Comparison of ENCODE assay signal across 8 mouse cellular contexts in the genomic region with DNA sequence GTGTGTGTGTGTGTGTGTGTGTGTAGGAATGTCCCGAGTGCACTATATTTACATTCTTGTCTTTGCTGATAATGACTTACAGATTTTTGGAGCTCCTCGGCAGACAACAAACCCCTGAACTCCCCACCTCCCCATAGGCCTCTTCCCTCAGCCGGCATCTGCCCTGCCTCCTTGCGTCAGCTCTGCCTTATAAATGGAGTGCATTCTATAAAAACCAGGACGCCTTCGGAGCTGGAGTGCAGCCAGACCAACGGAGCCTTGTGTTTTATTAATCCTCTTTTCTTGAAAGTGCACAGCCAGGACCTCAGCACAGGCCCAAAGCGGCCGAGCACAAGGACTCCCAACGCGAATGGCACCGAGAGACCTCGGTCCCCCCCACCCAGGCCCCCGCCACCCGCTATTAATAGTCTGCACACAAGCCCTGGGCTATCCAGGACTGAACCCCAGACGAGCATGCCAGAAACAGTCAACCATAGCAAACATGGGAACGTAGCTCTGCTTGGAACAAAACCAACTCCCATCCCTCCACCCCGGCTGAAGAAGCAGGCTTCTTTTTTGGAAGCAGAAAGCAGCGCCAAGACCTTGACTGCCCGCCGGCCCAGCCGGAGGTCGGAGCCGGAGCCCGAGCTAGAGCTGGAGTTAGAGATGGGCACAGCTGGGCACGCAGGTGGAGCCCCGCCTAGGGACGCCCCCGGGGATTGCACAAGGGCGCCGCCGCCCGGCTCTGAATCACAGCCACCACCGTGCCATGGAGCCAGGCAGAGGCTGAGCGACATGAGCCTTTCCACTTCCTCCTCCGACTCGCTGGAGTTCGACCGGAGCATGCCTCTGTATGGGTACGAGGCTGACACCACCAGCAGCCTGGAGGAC. TPM values are rescaled to one million over a fixed set of nuclear protein-coding genes. Genes with fewer than 3 reads are reported as not detected.
DNase-seq lines count a peak whose midpoint lies in the region; ATAC-seq and TF ChIP-seq lines count a peak whose summit lies in the region.

No protein-coding gene starts in this region.

- WGBS in intestine, postnatal 0 days, result 6% methylated on average over 40 of the region's 40 CpGs

- peaks cover 5% of the 10 kb centered on the region; the same call in 1 of the 2 replicates for H3K4me1 ChIP-seq in intestine, postnatal 0 days (replicated peaks; ENCODE audit: control insufficient read depth, insufficient read depth, low read length)

- peak overlapping the region; percentile 92 for H3K27ac ChIP-seq in intestine, postnatal 0 days (ENCODE audit: low read depth, low read length)

- intact Hi-C loops in left cerebral cortex, postnatal 25 days (cut with DNase I), result loop anchor here (2.0 kb wide), 2 partner anchors 25 to 27 kb away; no protein-coding TSS in a partner anchor

- DNase-seq in adrenal gland, postnatal 14 days, result peak; percentile 92
- DNase-seq in embryo, embryonic 9.5 days (ENCODE audit: extremely low spot score), result peak; percentile 61
- peak; percentile 66 to 83 for DNase-seq in gastrocnemius, postnatal 4 days (ENCODE audit: low spot score in 2 of 2)
- DNase-seq in left cerebral cortex, postnatal 25 days (ENCODE audit: low spot score in 2 of 2), result peak; percentile 89 to 96
- DNase-seq in right cerebral cortex, postnatal 14 days, result peak; percentile 82

- H3K27me3 ChIP-seq in intestine, postnatal 0 days (replicated peaks; ENCODE audit: control insufficient read depth, insufficient read depth, low read length), result no peaks in the 10 kb centered on the region

- peak overlapping the region; percentile 43 for H3K4me3 ChIP-seq in intestine, postnatal 0 days (ENCODE audit: low read depth, low read length)

- H3K9me3 ChIP-seq in intestine, postnatal 0 days (ENCODE audit: control insufficient read depth), result no peaks in the 10 kb centered on the region

- peak; percentile 88 for ATAC-seq in intestine, postnatal 0 days
- peak; percentile 78 for ATAC-seq in megakaryocyte progenitor cell, adult 5-6 weeks (replicated peaks; ENCODE audit: poor library complexity)
- no peak for ATAC-seq in activated CD4-positive, CD25-positive, alpha-beta regulatory T cell, adult 4 months

- peak overlapping the region; percentile 47 for H3K9ac ChIP-seq in intestine, postnatal 0 days (ENCODE audit: low read depth, low read length)

- H3K4me2 ChIP-seq in intestine, postnatal 0 days (replicated peaks; ENCODE audit: low read depth), result peak overlapping the region; percentile 74

- peaks cover 15% of the 10 kb centered on the region for H3K36me3 ChIP-seq in intestine, postnatal 0 days (ENCODE audit: control insufficient read depth, insufficient read depth)

- peak; percentile 73 for TF ChIP-seq CTCF in intestine, postnatal 0 days (IDR thresholded peaks at IDR 0.05; ENCODE audit: low read depth)

RNA-seq across cellular contexts. Expression of gene Naa20, which starts 41.7 kb away (rescaled TPM):
- 70.7 and 76.7 TPM in 2 replicates for total RNA-seq in adrenal gland, postnatal 14 days (2021)
- total RNA-seq in gastrocnemius, postnatal 4 days (2021), result 10 to 100 TPM; 65.0 to 72.0 TPM
- polyA plus RNA-seq in intestine, postnatal 0 days (2015; fragmentation: Nextera tagmentation; extraction: Ambion mirVana), result 100 and 106 TPM in 2 replicates
- 10 to 100 TPM; 75.0 to 82.0 TPM for total RNA-seq in left cerebral cortex, postnatal 25 days (2021)
- 88.0 and 96.1 TPM in 2 replicates for total RNA-seq in megakaryocyte progenitor cell, adult 5-6 weeks (2015)
- total RNA-seq in megakaryocyte progenitor cell, adult 5-6 weeks (2017), result 65.8 and 67.3 TPM in 2 replicates
- polyA plus RNA-seq in activated CD4-positive, CD25-positive, alpha-beta regulatory T cell, adult 4 months (2017; shearing (Covaris generic)), result 100 to 1,000 TPM; 124 to 131 TPM
